Mouse (Mus musculus): Measurements from ENCODE around the gene Per1. TPM values are rescaled to one million over a fixed set of nuclear protein-coding genes. Genes with fewer than 3 reads are reported as not detected.

Gene Per1
- total and polyA plus RNA-seq, 2 experiments from 2014 or later = 15.2 to 38.3 TPM

GRCm38 (mm10) chr11:69135361-69135760 lies 40.3 kb downstream of the Per1 start:
- Histone ChIP-seq H3K4me2 (ENCODE audit: low read depth) (no peak overlapping the region), H3K27me3 (ENCODE audit: insufficient read depth, low read length) (no peaks in the 10 kb centered on the region), H3K9me3 (ENCODE audit: low read length) (no peaks in the 10 kb centered on the region), H3K27ac (ENCODE audit: low read depth, low read length) (no peak overlapping the region), H3K4me3 (ENCODE audit: low read depth, low read length) (no peak overlapping the region), H3K9ac (no peak overlapping the region), H3K36me3 (ENCODE audit: insufficient read depth) (no peaks in the 10 kb centered on the region), H3K4me1 (ENCODE audit: insufficient read depth) (no peaks in the 10 kb centered on the region)
- 86% methylated on average over 6 of the region's 6 CpGs for WGBS
- ATAC-seq = no peak
- TF ChIP-seq CTCF (IDR thresholded peaks at IDR 0.05; ENCODE audit: low read depth) = no peak
- DNase-seq = no peak

GRCm38 (mm10) chr11:69147546-69147945 lies 52.5 kb downstream of the Per1 start:
- no peaks in the 10 kb centered on the region for H3K36me3 ChIP-seq (ENCODE audit: insufficient read depth)
- H3K27ac ChIP-seq (ENCODE audit: low read depth, low read length) = no peak overlapping the region
- ATAC-seq (no peak), DNase-seq (peak; percentile 18)
- H3K4me2 ChIP-seq (ENCODE audit: low read depth) = no peak overlapping the region
- H3K4me1 ChIP-seq (ENCODE audit: insufficient read depth) = no peaks in the 10 kb centered on the region
- no peak overlapping the region for H3K9ac ChIP-seq
- no peak overlapping the region for H3K4me3 ChIP-seq (ENCODE audit: low read depth, low read length)
- H3K9me3 ChIP-seq (ENCODE audit: low read length) = no peaks in the 10 kb centered on the region
- WGBS = 49% methylated on average over 7 of the region's 7 CpGs
- H3K27me3 ChIP-seq (ENCODE audit: insufficient read depth, low read length) = no peaks in the 10 kb centered on the region
- no peak for TF ChIP-seq CTCF (IDR thresholded peaks at IDR 0.05; ENCODE audit: low read depth)

- ATAC-seq = no peak
- TF ChIP-seq CTCF (IDR thresholded peaks at IDR 0.05; ENCODE audit: low read depth) = no peak
These were observed 53.5 kb downstream of the Per1 start for GRCm38 (mm10) chr11:69148451-69148960.

GRCm38 (mm10) chr11:69149728-69150127 lies 54.7 kb downstream of the Per1 start:
- no peaks in the 10 kb centered on the region for H3K36me3 ChIP-seq (ENCODE audit: insufficient read depth)
- H3K9ac ChIP-seq = no peak overlapping the region
- no peaks in the 10 kb centered on the region for H3K4me1 ChIP-seq (ENCODE audit: insufficient read depth)
- DNase-seq (peak; percentile 5), ATAC-seq (no peak)
- no peaks in the 10 kb centered on the region for H3K9me3 ChIP-seq (ENCODE audit: low read length)
- H3K4me3 ChIP-seq (ENCODE audit: low read depth, low read length) = no peak overlapping the region
- H3K27ac ChIP-seq (ENCODE audit: low read depth, low read length) = no peak overlapping the region
- no peaks in the 10 kb centered on the region for H3K27me3 ChIP-seq (ENCODE audit: insufficient read depth, low read length)
- H3K4me2 ChIP-seq (ENCODE audit: low read depth) = no peak overlapping the region
- WGBS = 52% methylated on average over 6 of the region's 6 CpGs
- no peak for TF ChIP-seq CTCF (IDR thresholded peaks at IDR 0.05; ENCODE audit: low read depth)

More at GRCm38 (mm10) chr11:69148451-69148960, 53.5 kb downstream of the Per1 start:
- Histone ChIP-seq H3K9ac (no peak overlapping the region), H3K4me2 (ENCODE audit: low read depth) (no peak overlapping the region), H3K27me3 (ENCODE audit: insufficient read depth, low read length) (no peaks in the 10 kb centered on the region), H3K4me1 (ENCODE audit: insufficient read depth) (no peaks in the 10 kb centered on the region), H3K9me3 (ENCODE audit: low read length) (no peaks in the 10 kb centered on the region), H3K4me3 (ENCODE audit: low read depth, low read length) (no peak overlapping the region), H3K27ac (ENCODE audit: low read depth, low read length) (no peak overlapping the region), H3K36me3 (ENCODE audit: insufficient read depth) (no peaks in the 10 kb centered on the region)
- DNase-seq = no peak
- 80% methylated on average over 5 of the region's 5 CpGs for WGBS

GRCm38 (mm10) chr11:69150444-69150843 lies 55.4 kb downstream of the Per1 start:
- H3K4me2 ChIP-seq (ENCODE audit: low read depth) = peak overlapping the region; percentile 22
- peak; percentile 74 for DNase-seq
- H3K9ac ChIP-seq = no peak overlapping the region
- H3K4me1 ChIP-seq (ENCODE audit: insufficient read depth) = no peaks in the 10 kb centered on the region
- no peaks in the 10 kb centered on the region for H3K9me3 ChIP-seq (ENCODE audit: low read length)
- TF ChIP-seq CTCF (IDR thresholded peaks at IDR 0.05; ENCODE audit: low read depth) = peak; percentile 71
- peak; percentile 34; the same call in 1 of the 2 replicates for ATAC-seq
- H3K27me3 ChIP-seq (ENCODE audit: insufficient read depth, low read length) = no peaks in the 10 kb centered on the region
- peak overlapping the region; percentile 18; the same call in 1 of the 2 replicates for H3K4me3 ChIP-seq (ENCODE audit: low read depth, low read length)
- WGBS = 10% methylated on average over 7 of the region's 7 CpGs
- no peak overlapping the region for H3K27ac ChIP-seq (ENCODE audit: low read depth, low read length)
- no peaks in the 10 kb centered on the region for H3K36me3 ChIP-seq (ENCODE audit: insufficient read depth)

- Histone ChIP-seq H3K36me3 (ENCODE audit: insufficient read depth) (no peaks in the 10 kb centered on the region), H3K9me3 (ENCODE audit: low read length) (no peaks in the 10 kb centered on the region), H3K4me3 (ENCODE audit: low read depth, low read length) (no peak overlapping the region), H3K4me2 (ENCODE audit: low read depth) (peak overlapping the region; percentile 22), H3K27me3 (ENCODE audit: insufficient read depth, low read length) (no peaks in the 10 kb centered on the region), H3K4me1 (ENCODE audit: insufficient read depth) (no peaks in the 10 kb centered on the region), H3K9ac (no peak overlapping the region), H3K27ac (ENCODE audit: low read depth, low read length) (no peak overlapping the region)
- ATAC-seq (no peak), DNase-seq (no peak)
- no peak for TF ChIP-seq CTCF (IDR thresholded peaks at IDR 0.05; ENCODE audit: low read depth)
- 60% methylated on average over 6 of the region's 6 CpGs for WGBS
These were observed 56.0 kb downstream of the Per1 start for GRCm38 (mm10) chr11:69151004-69151403.

GRCm38 (mm10) chr11:69153831-69154230 lies 58.8 kb downstream of the Per1 start:
- Histone ChIP-seq H3K9ac (no peak overlapping the region), H3K4me1 (ENCODE audit: insufficient read depth) (no peaks in the 10 kb centered on the region), H3K4me3 (ENCODE audit: low read depth, low read length) (no peak overlapping the region), H3K9me3 (ENCODE audit: low read length) (no peaks in the 10 kb centered on the region), H3K27me3 (ENCODE audit: insufficient read depth, low read length) (no peaks in the 10 kb centered on the region), H3K4me2 (ENCODE audit: low read depth) (no peak overlapping the region), H3K36me3 (ENCODE audit: insufficient read depth) (no peaks in the 10 kb centered on the region), H3K27ac (ENCODE audit: low read depth, low read length) (no peak overlapping the region)
- TF ChIP-seq CTCF (IDR thresholded peaks at IDR 0.05; ENCODE audit: low read depth) = no peak
- WGBS = 81% methylated on average over 8 of the region's 8 CpGs
- no peak for DNase-seq
- no peak for ATAC-seq

Measured in forebrain, postnatal 0 days (tissue).